Mouse (Mus musculus) ES-E14 (cell line): ENCODE data around the gene Trio. TPM values are rescaled to one million over a fixed set of nuclear protein-coding genes. Genes with fewer than 3 reads are reported as not detected.

Source experiments
- DNase-seq: peaks from one replicate; pipeline ENCODE4 v3.0.0-alpha.2; 2013; ENCODE audit warnings: low read depth, low spot score
- H3K27ac ChIP-seq: 2 replicates; pipeline ENCODE4 v1.5.1; 2012; ENCODE audit warnings: low read depth, mild to moderate bottlenecking, low read length, moderate library complexity, mixed read lengths; ENCODE audit not compliant: poor library complexity, insufficient read depth, severe bottlenecking
- H3K36me3 ChIP-seq: 2 replicates; pipeline ENCODE4 v1.6.1; 2012; ENCODE audit warnings: mild to moderate bottlenecking, low read length, moderate library complexity, mixed read lengths; ENCODE audit not compliant: control insufficient read depth, poor library complexity, insufficient read depth, severe bottlenecking
- H3K4me1 ChIP-seq, 2 experiments: fragments of 150-350 bp in 1 of 2; sonication (generic) in 1 of 2; 2 replicates each; pipeline ENCODE4 v1.6.1; 2012; ENCODE audit warnings: low read length in 2 of 2, mild to moderate bottlenecking in 1 of 2, mixed read lengths in 1 of 2; ENCODE audit not compliant: control insufficient read depth in 2 of 2, insufficient read depth in 2 of 2, poor library complexity in 1 of 2
- H3K4me3 ChIP-seq, 2 experiments: fragments of 150-350 bp in 1 of 2; sonication (generic) in 1 of 2; 2 replicates each; pipeline ENCODE4 v1.5.1; 2012; ENCODE audit warnings: low read length in 2 of 2, low read depth in 1 of 2, mild to moderate bottlenecking in 1 of 2, mixed read lengths in 1 of 2; ENCODE audit not compliant: insufficient read depth in 1 of 2, poor library complexity in 1 of 2, severe bottlenecking in 1 of 2
- H3K9ac ChIP-seq: 2 replicates; pipeline ENCODE4 v1.6.1; 2012; ENCODE audit warnings: low read depth, mild to moderate bottlenecking, low read length, mixed read lengths; ENCODE audit not compliant: poor library complexity, insufficient read depth, severe bottlenecking
- H3K9me3 ChIP-seq: fragments of 150-350 bp; sonication (generic); 2 replicates; pipeline ENCODE4 v1.6.1; 2012; ENCODE audit warnings: low read depth, mild to moderate bottlenecking, low read length; ENCODE audit not compliant: control insufficient read depth, insufficient read depth
- CHD2 ChIP-seq: IDR thresholded peaks from 2 replicates; pipeline ENCODE4 v1.6.1; 2014; ENCODE audit warnings: mild to moderate bottlenecking, low read depth, low read length, inconsistent platforms
- HCFC1 ChIP-seq: IDR thresholded peaks from 2 replicates; pipeline ENCODE4 v1.6.1; 2012; ENCODE audit warnings: low read length, inconsistent platforms, borderline replicate concordance; ENCODE audit not compliant: insufficient read depth
- MAFK ChIP-seq: IDR thresholded peaks from 2 replicates; pipeline ENCODE4 v1.6.1; 2014; ENCODE audit warnings: mild to moderate bottlenecking, low read depth, low read length, inconsistent platforms; ENCODE audit not compliant: insufficient read depth
- ZC3H11A ChIP-seq: IDR thresholded peaks from 2 replicates; pipeline ENCODE4 v1.6.1; 2012; ENCODE audit warnings: low read depth, mild to moderate bottlenecking, inconsistent platforms, low read length, borderline replicate concordance
- ZNF384 ChIP-seq: IDR thresholded peaks from 2 replicates; pipeline ENCODE4 v1.6.1; 2012; ENCODE audit warnings: low read depth, low read length, inconsistent platforms
- in situ Hi-C, 2 experiments: fragments of 600-800 bp; cut with MboI; formaldehyde crosslinking; loops; one replicate each; pipeline ENCODE4 v1.15.1; 2025; ENCODE audit warnings: low sequenced_read_pairs in 2 of 2, inconsistent platforms in 1 of 2; ENCODE audit not compliant: unreplicated experiment in 2 of 2
- total RNA-seq: library from RNA; depleted of rRNA; stranded (reverse); fragments of 300-350 nt; gene quantifications from 2 replicates; pipeline ENCODE4 v1.2.3, GENCODE M21; 2012

The Trio gene
- total RNA-seq, 1 experiment: 34.4 TPM

- TF ChIP-seq ZC3H11A (no peak), ZNF384 (no peak), MAFK (no peak), HCFC1 (no peak), CHD2 (no peak)
- peak; percentile 20 for DNase-seq
- in situ Hi-C loops: no loop called here
- Histone ChIP-seq H3K9ac (no peak overlapping the region), H3K9me3 (no peaks in the 10 kb centered on the region), H3K36me3 (no peaks in the 10 kb centered on the region), H3K27ac (no peak overlapping the region), H3K4me3 (no peak overlapping the region), H3K4me1 (peaks cover 0 to 12% of the 10 kb centered on the region in 2 experiments; a peak in 1 of 4 replicates)
These were observed 92.4 kb downstream of the Trio start for GRCm38 (mm10) chr15:27933270-27933669.

- DNase-seq: no peak
- no peak overlapping the region for H3K4me3 ChIP-seq
- H3K27ac ChIP-seq: no peak overlapping the region
- no peaks in the 10 kb centered on the region for H3K9me3 ChIP-seq
- H3K9ac ChIP-seq: no peak overlapping the region
- H3K36me3 ChIP-seq: no peaks in the 10 kb centered on the region
- TF ChIP-seq HCFC1 (no peak), MAFK (no peak), CHD2 (no peak), ZC3H11A (no peak), ZNF384 (no peak)
- H3K4me1 ChIP-seq: peaks cover 0 to 9% of the 10 kb centered on the region in 2 experiments; a peak in 1 of 4 replicates
- in situ Hi-C loops: no loop called here
These were observed 93.8 kb downstream of the Trio start for GRCm38 (mm10) chr15:27931891-27932290.

- Histone ChIP-seq H3K4me3 (no peak overlapping the region), H3K36me3 (no peaks in the 10 kb centered on the region), H3K27ac (no peak overlapping the region), H3K4me1 (peaks cover 0 to 9% of the 10 kb centered on the region in 2 experiments; a peak in 1 of 4 replicates), H3K9me3 (no peaks in the 10 kb centered on the region), H3K9ac (no peak overlapping the region)
- DNase-seq: no peak
- TF ChIP-seq ZC3H11A (no peak), MAFK (no peak), HCFC1 (no peak), ZNF384 (no peak), CHD2 (no peak)
- in situ Hi-C loops: no loop called here
These were observed 94.2 kb downstream of the Trio start for GRCm38 (mm10) chr15:27931459-27931858.

- H3K27ac ChIP-seq: no peak overlapping the region
- no peaks in the 10 kb centered on the region for H3K9me3 ChIP-seq
- TF ChIP-seq ZNF384: no peak
- no peak for TF ChIP-seq HCFC1
- TF ChIP-seq ZC3H11A: no peak
- TF ChIP-seq MAFK: no peak
- TF ChIP-seq CHD2: no peak
- H3K36me3 ChIP-seq: no peaks in the 10 kb centered on the region
- H3K4me3 ChIP-seq: no peak overlapping the region
- no peak overlapping the region for H3K9ac ChIP-seq
- no peak for DNase-seq
- in situ Hi-C loops: no loop called here
- peaks cover 4 to 8% of the 10 kb centered on the region in 2 experiments; a peak in 2 of 4 replicates for H3K4me1 ChIP-seq
These were observed 98.0 kb downstream of the Trio start for GRCm38 (mm10) chr15:27927614-27928013.
